Mouse (Mus musculus) lung, adult 2 months (tissue): ENCODE measurements around the gene Ap5s1.

Source experiments
- CTCF ChIP-seq: fragments of 200-500 bp; IDR thresholded peaks from 2 replicates; pipeline ENCODE4 v1.5.1; 2011; ENCODE audit warnings: mild to moderate bottlenecking, low read length, control low read depth; ENCODE audit not compliant: insufficient read depth
- POLR2A ChIP-seq: fragments of 200-500 bp; IDR thresholded peaks from 2 replicates; pipeline ENCODE4 v1.6.1; 2011; ENCODE audit warnings: low read depth, mild to moderate bottlenecking, control low read depth, low read length, borderline replicate concordance; ENCODE audit errors: extremely low read depth

GRCm38 (mm10) chr2:131203816-131204409 lies 3.0 kb upstream of the Ap5s1 start:
- TF ChIP-seq CTCF = no peak
- no peak for TF ChIP-seq POLR2A
